Mouse (Mus musculus): ENCODE data around the gene Gm732.

DNA sequence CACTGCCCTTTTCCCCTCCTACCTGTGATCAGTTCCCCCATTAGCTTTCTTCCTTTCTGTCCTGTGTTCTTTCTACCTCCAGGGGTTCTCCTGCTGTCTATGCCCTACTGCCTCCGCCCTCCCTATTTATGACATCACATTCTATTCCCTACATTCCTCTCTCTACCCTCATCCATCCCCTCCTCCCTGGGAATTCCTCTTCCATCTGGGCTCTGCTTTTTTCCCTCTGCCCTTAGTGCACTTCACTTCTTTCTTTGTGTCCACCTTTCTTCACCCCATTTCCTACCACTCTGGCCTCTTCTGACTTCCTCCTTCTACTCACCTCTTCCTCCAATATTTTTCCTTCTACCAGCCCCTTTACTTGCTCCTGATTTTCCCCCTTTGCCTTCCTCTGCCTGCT lies at the start of gene Gm732:
- TF ChIP-seq CTCF (IDR thresholded peaks at IDR 0.05; ENCODE audit: control insufficient read depth, insufficient read depth, insufficient read length) (no peak), CEBPB (IDR thresholded peaks at IDR 0.05; ENCODE audit: low read depth) (no peak), MAX (IDR thresholded peaks at IDR 0.05) (no peak), USF1 (IDR thresholded peaks at IDR 0.05; ENCODE audit: low read depth) (no peak), MYOG (IDR thresholded peaks at IDR 0.05; ENCODE audit: control insufficient read depth, extremely low read depth, insufficient read length) (no peak)
